Comparison of ENCODE assay signal across 17 mouse cellular contexts in genomic region chr9:105796137-105796536, GRCm38 (mm10). TPM values are rescaled to one million over a fixed set of nuclear protein-coding genes. Genes with fewer than 3 reads are reported as not detected.
A peak's percentile ranks its signal among the peaks of the same experiment; 100 is the strongest.
DNase-seq lines count a peak whose midpoint lies in the region; ATAC-seq and TF ChIP-seq lines count a peak whose summit lies in the region.
"Had no signal": no experiment of that assay in that cellular context is flagged by ENCODE, and none has a peak within 500 bp of the region (broad histone marks: within the 10 kb centered on the region; RNA-seq: fewer than 3 reads in every experiment).

No protein-coding gene starts in this region.

- ATAC-seq in hindbrain, postnatal 0 days = no peak
- ATAC-seq in hindbrain, embryonic 16.5 days = no peak
- no peak for ATAC-seq in lung, postnatal 0 days
- peak; percentile 58 for ATAC-seq in forebrain, embryonic 14.5 days

- H3K4me1 ChIP-seq in hindbrain, postnatal 0 days (ENCODE audit: insufficient read depth, low read length) = 0 out of 2 replicates have a peak, but pooled peaks cover 5% of the 10 kb centered on the region
- H3K4me1 ChIP-seq in hindbrain, embryonic 16.5 days (ENCODE audit: control insufficient read depth, insufficient read depth, low read depth, low read length) = no peaks in the 10 kb centered on the region
- peaks cover 12% of the 10 kb centered on the region for H3K4me1 ChIP-seq in lung, postnatal 0 days (ENCODE audit: insufficient read depth, low read depth, low read length)
- H3K4me1 ChIP-seq in forebrain, embryonic 14.5 days (ENCODE audit: control insufficient read depth, insufficient read depth, low read length) = 0 out of 2 replicates have a peak, but pooled peaks cover 6% of the 10 kb centered on the region
- H3K4me1 ChIP-seq: neural tube, embryonic 12.5 days had no signal

- no peak overlapping the region for H3K9ac ChIP-seq in hindbrain, postnatal 0 days (replicated peaks; ENCODE audit: low read length)
- H3K9ac ChIP-seq in hindbrain, embryonic 16.5 days (ENCODE audit: low read depth, low read length) = no peak overlapping the region
- H3K9ac ChIP-seq in lung, postnatal 0 days (replicated peaks; ENCODE audit: low read depth) = no peak overlapping the region
- H3K9ac ChIP-seq in forebrain, embryonic 14.5 days (ENCODE audit: low read length) = no peak overlapping the region
- H3K9ac ChIP-seq: neural tube, embryonic 12.5 days had no signal

- H3K9me3 ChIP-seq in hindbrain, postnatal 0 days (ENCODE audit: low read length) = no peaks in the 10 kb centered on the region
- H3K9me3 ChIP-seq in hindbrain, embryonic 16.5 days (ENCODE audit: control insufficient read depth, low read length) = no peaks in the 10 kb centered on the region
- no peaks in the 10 kb centered on the region for H3K9me3 ChIP-seq in lung, postnatal 0 days (ENCODE audit: low read length)
- H3K9me3 ChIP-seq in forebrain, embryonic 14.5 days (replicated peaks; ENCODE audit: control insufficient read depth, low read length) = no peaks in the 10 kb centered on the region
- H3K9me3 ChIP-seq: neural tube, embryonic 12.5 days had no signal

- H3K27me3 ChIP-seq in hindbrain, postnatal 0 days (ENCODE audit: insufficient read depth, low read length) = no peaks in the 10 kb centered on the region
- H3K27me3 ChIP-seq in hindbrain, embryonic 16.5 days (replicated peaks; ENCODE audit: control insufficient read depth, insufficient read depth, low read length) = no peaks in the 10 kb centered on the region
- no peaks in the 10 kb centered on the region for H3K27me3 ChIP-seq in lung, postnatal 0 days (replicated peaks; ENCODE audit: insufficient read depth, low read length)
- no peaks in the 10 kb centered on the region for H3K27me3 ChIP-seq in forebrain, embryonic 14.5 days (replicated peaks; ENCODE audit: control insufficient read depth, insufficient read depth, low read length)
- H3K27me3 ChIP-seq: neural tube, embryonic 12.5 days had no signal

- intact Hi-C loops in left cerebral cortex, postnatal 14 days (cut with DNase I) = no loop called here

- no peak overlapping the region for H3K4me2 ChIP-seq in hindbrain, postnatal 0 days (ENCODE audit: low read depth, low read length)
- H3K4me2 ChIP-seq in hindbrain, embryonic 16.5 days (ENCODE audit: low read length) = no peak overlapping the region
- peak overlapping the region; percentile 5; the same call in 1 of the 2 replicates for H3K4me2 ChIP-seq in lung, postnatal 0 days (replicated peaks; ENCODE audit: low read depth, low read length)
- no peak overlapping the region; the same call in 1 of the 2 replicates for H3K4me2 ChIP-seq in forebrain, embryonic 14.5 days (ENCODE audit: low read length)
- H3K4me2 ChIP-seq: liver, embryonic 11.5 days; neural tube, embryonic 12.5 days had no signal

- WGBS in hindbrain, postnatal 0 days = 36% methylated on average over 6 of the region's 6 CpGs
- WGBS in hindbrain, embryonic 16.5 days = 43% methylated on average over 6 of the region's 6 CpGs
- WGBS in lung, postnatal 0 days = 12% methylated on average over 6 of the region's 6 CpGs
- 43% methylated on average over 6 of the region's 6 CpGs for WGBS in forebrain, embryonic 14.5 days

- DNase-seq in hindbrain, postnatal 0 days (ENCODE audit: low spot score) = peak; percentile 45
- DNase-seq in lung, postnatal 0 days (ENCODE audit: low spot score) = no peak
- DNase-seq in lung, postnatal 4 days = no peak
- DNase-seq in forebrain, embryonic 14.5 days (ENCODE audit: low spot score) = peak; percentile 76
- DNase-seq in mesoderm, embryonic 11.5 days (ENCODE audit: low read depth, low spot score) = peak; percentile 22
- no peak for DNase-seq in left cerebral cortex, postnatal 14 days (ENCODE audit: low spot score in 2 of 2)
- no peak for DNase-seq in spleen, adult 18-20 months
- DNase-seq: cerebellum, adult 8-10 months; kidney, postnatal 10 days; lung, postnatal 36 days; thymus, postnatal 4 days had no signal

- TF ChIP-seq EP300 in lung, postnatal 0 days (IDR thresholded peaks at IDR 0.05) = no peak

- no peak overlapping the region for H3K4me3 ChIP-seq in hindbrain, postnatal 0 days (ENCODE audit: low read length)
- H3K4me3 ChIP-seq in hindbrain, embryonic 16.5 days (ENCODE audit: low read length) = no peak overlapping the region
- no peak overlapping the region for H3K4me3 ChIP-seq in lung, postnatal 0 days (ENCODE audit: low read depth, low read length)
- no peak overlapping the region for H3K4me3 ChIP-seq in forebrain, embryonic 14.5 days (ENCODE audit: low read depth, low read length)
- H3K4me3 ChIP-seq: erythroblast, embryonic 14.5 days; neural tube, embryonic 12.5 days had no signal

- TF ChIP-seq CTCF in hindbrain, postnatal 0 days (IDR thresholded peaks at IDR 0.05; ENCODE audit: low read depth) = no peak
- TF ChIP-seq CTCF in lung, postnatal 0 days (IDR thresholded peaks at IDR 0.05) = no peak

- H3K36me3 ChIP-seq in hindbrain, postnatal 0 days (ENCODE audit: insufficient read depth, low read length) = no peaks in the 10 kb centered on the region
- no peaks in the 10 kb centered on the region for H3K36me3 ChIP-seq in hindbrain, embryonic 16.5 days (ENCODE audit: control insufficient read depth, insufficient read depth, low read length)
- H3K36me3 ChIP-seq in lung, postnatal 0 days (ENCODE audit: insufficient read depth, low read length) = no peaks in the 10 kb centered on the region
- no peaks in the 10 kb centered on the region for H3K36me3 ChIP-seq in forebrain, embryonic 14.5 days (ENCODE audit: control insufficient read depth, insufficient read depth, low read length)
- H3K36me3 ChIP-seq: G1E; neural tube, embryonic 12.5 days had no signal

- no peak overlapping the region for H3K27ac ChIP-seq in hindbrain, postnatal 0 days
- no peak overlapping the region for H3K27ac ChIP-seq in hindbrain, embryonic 16.5 days (ENCODE audit: low read depth, low read length)
- H3K27ac ChIP-seq in lung, postnatal 0 days (ENCODE audit: low read length) = no peak overlapping the region
- no peak overlapping the region for H3K27ac ChIP-seq in forebrain, embryonic 14.5 days (ENCODE audit: low read depth, low read length)
- H3K27ac ChIP-seq: neural tube, embryonic 12.5 days had no signal

RNA-seq across cellular contexts. Expression of gene Col6a6, which starts 31.8 kb away (rescaled TPM):
- 0.31 and 0.54 TPM in 2 replicates for total RNA-seq in hindbrain, postnatal 0 days (2014; rRNA removed)
- polyA plus RNA-seq in hindbrain, postnatal 0 days (2015; fragmentation: Nextera tagmentation; extraction: Ambion mirVana) = 0.23 and 0.24 TPM in 2 replicates
- polyA plus RNA-seq in hindbrain, embryonic 16.5 days (2015; fragmentation: Nextera tagmentation; extraction: Ambion mirVana) = 0.25 and 0.34 TPM in 2 replicates
- 0.07 and 0.12 TPM in 2 replicates for polyA plus RNA-seq in lung, postnatal 0 days (2015; fragmentation: Nextera tagmentation; extraction: Ambion mirVana)
- polyA plus RNA-seq in forebrain, embryonic 14.5 days (2014; fragmentation: Nextera tagmentation; extraction: Ambion mirVana) = 0.05 TPM in 1 of 2 replicates, not detected in the other
- total RNA-seq in left cerebral cortex, postnatal 14 days (2021) = under 1 TPM; 0.49 to 0.51 TPM
- polyA plus RNA-seq: G1E; small intestine, adult 2 months had no signal

Comparison
In these comparisons a context has a peak if more than half of its experiments do, and no peak if none do; other contexts are left out.
1. DNase-seq: peak in hindbrain, postnatal 0 days (single experiment), forebrain, embryonic 14.5 days (single experiment) and mesoderm, embryonic 11.5 days (single experiment); none in lung, postnatal 0 days (single experiment), lung, postnatal 4 days (0 of 2), left cerebral cortex, postnatal 14 days (0 of 2) and spleen, adult 18-20 months (0 of 2).